Comparison of ENCODE assay signal across 13 mouse cellular contexts in the genomic region with DNA sequence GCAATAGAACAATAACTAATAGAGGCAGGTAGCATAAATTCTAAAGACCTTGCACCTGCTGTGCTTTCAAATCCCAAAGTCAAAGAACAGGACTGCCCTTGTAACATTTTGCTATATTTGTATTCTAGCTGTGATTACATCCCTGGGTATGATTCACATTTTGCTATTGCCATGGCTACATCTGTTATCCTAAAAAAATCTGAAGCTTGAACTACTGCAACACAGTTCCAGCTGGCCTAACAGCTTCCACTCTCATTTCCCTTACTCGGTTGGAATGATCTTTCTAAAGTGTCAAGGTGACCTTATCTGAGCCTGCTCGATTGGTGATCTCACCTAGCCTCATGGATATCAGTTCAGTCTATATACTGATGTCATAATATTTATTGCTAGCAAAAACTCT.
"Had no signal": no experiment of that assay in that cellular context is flagged by ENCODE, and none has a peak within 500 bp of the region (broad histone marks: within the 10 kb centered on the region; RNA-seq: fewer than 3 reads in every experiment).

No protein-coding gene starts in this region.

- DNase-seq: kidney, adult 11 months; kidney, adult 9 months; kidney, postnatal 14 days; kidney, postnatal 4 days; liver, embryonic 13.5 days; lung, adult 2 months; lung, postnatal 14 days; lung, postnatal 4 days; midbrain, embryonic 14.5 days; right cerebral cortex, adult 18-20 months; right cerebral cortex, postnatal 14 days; right cerebral cortex, postnatal 4 days; thymus, postnatal 25 days had no signal
